Mouse (Mus musculus): ENCODE results near the gene Krtap19-9b. TPM values are rescaled to one million over a fixed set of nuclear protein-coding genes. Genes with fewer than 3 reads are reported as not detected.

The Krtap19-9b gene
- not detected in 2 replicates for polyA plus RNA-seq (2012; rRNA removed; ENCODE audit: low replicate concordance)

GRCm38 (mm10) chr16:88932165-88932564, at the start of gene Krtap19-9b:
Gene Krtap19-9b (minus strand): TSS chr16:88932265.

GRCm38 (mm10) chr16:88962773-88963172, 30.7 kb upstream of the Krtap19-9b start, which contains the start of gene Krtap16-3:
Gene Krtap16-3 (minus strand): TSS chr16:88962873.

GRCm38 (mm10) chr16:88896357-88896756, 35.7 kb downstream of the Krtap19-9b start, which contains the start of gene Krtap19-5:
Gene Krtap19-5 (minus strand): TSS chr16:88896457.

GRCm38 (mm10) chr16:88884989-88885388, 47.1 kb downstream of the Krtap19-9b start, which contains the start of gene Krtap19-4:
Gene Krtap19-4 (minus strand): TSS chr16:88885089.

Other genes with a start within 250 kb of the Krtap19-9b start
- not detected in 2 replicates for gene 2310061N02Rik, start 224.3 kb downstream of the Krtap19-9b start, polyA plus RNA-seq (2012; rRNA removed; ENCODE audit: low replicate concordance)
- not detected in 2 replicates for gene Krtap13-1, start 203.4 kb downstream of the Krtap19-9b start, polyA plus RNA-seq (2012; rRNA removed; ENCODE audit: low replicate concordance)
- gene Krtap13, start 180.6 kb downstream of the Krtap19-9b start, polyA plus RNA-seq (2012; rRNA removed; ENCODE audit: low replicate concordance) = not detected in 2 replicates
- not detected in 2 replicates for gene 2310034C09Rik, start 173.4 kb downstream of the Krtap19-9b start, polyA plus RNA-seq (2012; rRNA removed; ENCODE audit: low replicate concordance)
- gene 2310057N15Rik, start 158.1 kb downstream of the Krtap19-9b start, polyA plus RNA-seq (2012; rRNA removed; ENCODE audit: low replicate concordance) = not detected in 2 replicates
- gene Gm5965, start 154.4 kb downstream of the Krtap19-9b start, polyA plus RNA-seq (2012; rRNA removed; ENCODE audit: low replicate concordance) = not detected in 2 replicates
- gene Gm20741, start 120.0 kb downstream of the Krtap19-9b start, polyA plus RNA-seq (2012; rRNA removed; ENCODE audit: low replicate concordance) = not detected in 2 replicates
- gene Krtap15, start 112.0 kb downstream of the Krtap19-9b start, polyA plus RNA-seq (2012; rRNA removed; ENCODE audit: low replicate concordance) = not detected in 2 replicates
- gene Krtap14, start 106.1 kb downstream of the Krtap19-9b start, polyA plus RNA-seq (2012; rRNA removed; ENCODE audit: low replicate concordance) = not detected in 2 replicates
- gene Krtap19-1, start 62.9 kb downstream of the Krtap19-9b start, polyA plus RNA-seq (2012; rRNA removed; ENCODE audit: low replicate concordance) = not detected in 2 replicates
- not detected in 2 replicates for gene Krtap19-2, start 58.0 kb downstream of the Krtap19-9b start, polyA plus RNA-seq (2012; rRNA removed; ENCODE audit: low replicate concordance)
- gene Krtap19-3, start 54.2 kb downstream of the Krtap19-9b start, polyA plus RNA-seq (2012; rRNA removed; ENCODE audit: low replicate concordance) = not detected in 2 replicates
- gene Krtap19-4, start 47.2 kb downstream of the Krtap19-9b start, polyA plus RNA-seq (2012; rRNA removed; ENCODE audit: low replicate concordance) = not detected in 2 replicates
- gene Krtap19-5, start 35.8 kb downstream of the Krtap19-9b start, polyA plus RNA-seq (2012; rRNA removed; ENCODE audit: low replicate concordance) = not detected in 2 replicates
- not detected in 2 replicates for gene Krtap16-3, start 30.6 kb upstream of the Krtap19-9b start, polyA plus RNA-seq (2012; rRNA removed; ENCODE audit: low replicate concordance)
- not detected in 2 replicates for gene Krtap22-2, start 78.5 kb upstream of the Krtap19-9b start, polyA plus RNA-seq (2012; rRNA removed; ENCODE audit: low replicate concordance)
- gene Gm10229, start 83.0 kb upstream of the Krtap19-9b start, polyA plus RNA-seq (2012; rRNA removed; ENCODE audit: low replicate concordance) = not detected in 2 replicates
- gene Krtap6-1, start 99.4 kb upstream of the Krtap19-9b start, polyA plus RNA-seq (2012; rRNA removed; ENCODE audit: low replicate concordance) = not detected in 2 replicates
- gene Gm10228, start 109.2 kb upstream of the Krtap19-9b start, polyA plus RNA-seq (2012; rRNA removed; ENCODE audit: low replicate concordance) = not detected in 2 replicates
- gene Krtap6-5, start 115.6 kb upstream of the Krtap19-9b start, polyA plus RNA-seq (2012; rRNA removed; ENCODE audit: low replicate concordance) = not detected in 2 replicates
- gene 1110025L11Rik, start 131.7 kb upstream of the Krtap19-9b start, polyA plus RNA-seq (2012; rRNA removed; ENCODE audit: low replicate concordance) = not detected in 2 replicates
- not detected in 2 replicates for gene Krtap6-3, start 151.8 kb upstream of the Krtap19-9b start, polyA plus RNA-seq (2012; rRNA removed; ENCODE audit: low replicate concordance)
- not detected in 2 replicates for gene Gm6358, start 208.6 kb upstream of the Krtap19-9b start, polyA plus RNA-seq (2012; rRNA removed; ENCODE audit: low replicate concordance)
- gene Gm10061, start 218.8 kb upstream of the Krtap19-9b start, polyA plus RNA-seq (2012; rRNA removed; ENCODE audit: low replicate concordance) = not detected in 2 replicates
- not detected in 2 replicates for gene Gm9789, start 225.7 kb upstream of the Krtap19-9b start, polyA plus RNA-seq (2012; rRNA removed; ENCODE audit: low replicate concordance)
- not detected in 2 replicates for gene Gm7735, start 237.2 kb upstream of the Krtap19-9b start, polyA plus RNA-seq (2012; rRNA removed; ENCODE audit: low replicate concordance)
- not detected in 2 replicates for gene 1110057P08Rik, start 242.5 kb upstream of the Krtap19-9b start, polyA plus RNA-seq (2012; rRNA removed; ENCODE audit: low replicate concordance)